Mouse (Mus musculus): Measurements from ENCODE around the gene C8b.

DNA sequence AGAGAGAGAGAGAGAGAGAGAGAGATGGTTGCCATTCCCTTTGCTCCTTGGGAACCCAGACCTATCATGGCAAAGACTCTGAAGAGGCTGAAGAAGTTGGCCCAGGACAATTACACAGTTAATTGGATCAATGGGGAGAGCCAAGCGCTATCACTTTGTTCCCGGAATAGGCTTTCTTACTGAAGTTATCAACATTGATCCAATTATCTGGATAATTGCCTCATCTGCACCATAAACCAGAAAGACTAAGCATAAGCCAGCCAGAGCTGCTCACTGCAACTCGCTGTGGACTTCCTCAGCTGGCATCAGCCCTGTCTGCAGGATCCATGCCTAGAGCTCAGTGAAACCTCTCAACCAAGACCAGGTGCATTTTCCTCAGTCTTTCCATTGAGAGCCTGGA is 9.5 kb downstream of the C8b start:
- TF ChIP-seq CTCF (IDR thresholded peaks at IDR 0.05; ENCODE audit: extremely low read depth, insufficient read depth, low read length), result no peak
- no peak for TF ChIP-seq POLR2A (IDR thresholded peaks at IDR 0.05; ENCODE audit: extremely low read depth, insufficient read depth, low read length)
